Mouse (Mus musculus): Measurements from ENCODE around the gene Tspan13.

The Tspan13 gene

DNA sequence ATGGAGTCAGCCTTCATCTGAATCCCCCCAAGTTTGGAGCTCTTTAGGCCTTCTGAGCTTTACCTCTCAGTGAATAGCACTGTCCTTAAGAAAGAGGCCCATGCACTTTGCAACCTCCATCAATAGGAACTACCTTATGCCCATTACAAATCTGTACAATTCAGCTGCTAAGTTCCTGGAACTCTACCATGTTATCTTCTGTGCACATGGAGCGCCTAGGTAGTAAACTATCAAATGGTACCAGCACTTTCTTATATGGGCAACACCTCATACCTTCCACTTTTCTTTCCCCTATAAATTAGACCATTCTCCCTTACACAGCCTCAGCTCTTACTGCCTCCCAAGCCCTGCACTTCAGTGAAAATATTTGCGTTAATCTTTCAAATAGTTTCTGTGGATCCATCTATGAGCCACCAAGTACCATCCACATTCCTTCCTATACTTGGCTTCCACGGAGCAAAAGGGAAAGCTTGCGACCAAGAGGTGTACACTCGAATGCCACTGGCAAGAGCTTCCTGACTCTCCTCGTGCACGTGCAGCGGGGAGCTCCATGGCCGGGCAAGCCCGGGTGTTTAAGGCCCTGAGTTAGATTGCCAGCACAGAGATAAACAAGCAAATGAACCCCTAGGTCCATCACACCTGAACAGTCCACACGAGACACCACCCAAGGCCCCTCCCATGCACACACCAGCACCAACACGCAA, 11.5 kb downstream of the Tspan13 start:
- DNase-seq (ENCODE audit: low read depth): no peak

DNA sequence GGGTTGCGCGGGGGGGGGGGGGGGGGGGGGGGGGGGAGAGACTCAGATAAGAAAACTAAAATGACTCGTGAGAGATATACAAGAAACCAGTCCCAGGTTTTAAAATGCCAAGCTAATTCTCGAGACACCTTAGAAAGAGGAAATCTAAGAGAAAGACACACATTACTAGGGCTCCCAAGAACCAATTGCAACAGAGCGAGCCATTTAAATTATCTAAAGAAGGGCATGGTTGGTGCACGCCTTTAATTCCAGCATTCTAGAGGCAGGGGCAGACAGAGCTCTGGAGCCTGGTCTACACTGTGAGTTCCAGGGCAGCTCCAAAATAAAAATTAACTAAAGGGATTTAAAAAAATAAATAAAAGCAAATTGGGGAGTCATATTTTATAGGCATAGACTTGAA, 12.6 kb downstream of the Tspan13 start:
- DNase-seq (ENCODE audit: low read depth): no peak

DNA sequence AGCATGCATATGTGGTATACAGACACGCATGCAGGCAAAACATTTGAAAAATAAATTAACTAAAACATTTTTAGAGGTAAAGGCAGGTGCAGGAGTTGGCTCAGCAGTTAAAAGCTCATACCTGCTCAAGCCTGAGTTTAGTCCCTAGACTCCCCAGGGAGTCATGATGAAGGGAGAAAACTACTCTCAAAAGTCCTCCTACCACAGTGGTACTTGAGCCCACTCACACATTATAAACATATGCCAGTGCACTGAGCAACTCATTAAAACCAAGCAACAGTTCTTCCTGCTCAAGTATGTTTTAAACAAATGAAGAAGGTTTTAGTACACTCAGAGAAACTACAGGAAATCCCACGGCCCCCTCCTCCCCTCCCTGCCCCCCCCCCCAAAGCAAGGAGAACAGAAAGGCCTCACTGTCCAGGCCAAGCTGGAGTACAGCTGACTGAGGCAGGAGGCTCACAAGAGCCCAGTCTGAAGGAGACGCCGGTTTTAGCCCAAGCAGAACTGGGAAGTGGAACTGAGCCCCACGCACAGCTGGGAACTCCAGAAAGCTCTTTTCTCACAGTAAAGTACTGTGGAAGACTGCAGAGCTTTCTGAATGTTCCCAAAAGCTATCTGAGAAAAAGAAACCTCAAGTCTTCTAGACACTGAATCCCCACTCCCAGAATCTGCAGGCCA, 13.2 kb downstream of the Tspan13 start:
- DNase-seq (ENCODE audit: low read depth): no peak

DNA sequence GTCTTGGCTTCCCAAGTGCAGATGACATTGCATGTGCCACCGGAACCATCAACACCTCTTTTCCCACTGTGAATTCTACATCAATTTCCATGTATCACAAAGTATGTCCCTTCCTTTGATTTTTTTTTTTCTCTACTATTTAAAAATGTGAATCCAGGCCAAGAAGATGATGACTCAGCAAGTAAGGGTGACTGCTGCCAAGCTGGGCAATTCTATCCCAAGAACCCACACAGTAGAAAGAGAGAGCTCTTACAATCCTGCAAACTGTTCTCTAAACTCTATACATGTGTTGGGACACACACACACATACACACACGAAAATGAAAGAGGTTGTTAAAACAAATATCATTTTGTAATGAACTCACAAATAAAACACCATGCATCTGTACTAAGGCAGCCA, 15.1 kb downstream of the Tspan13 start:
- DNase-seq (ENCODE audit: low read depth): peak; percentile 49

DNA sequence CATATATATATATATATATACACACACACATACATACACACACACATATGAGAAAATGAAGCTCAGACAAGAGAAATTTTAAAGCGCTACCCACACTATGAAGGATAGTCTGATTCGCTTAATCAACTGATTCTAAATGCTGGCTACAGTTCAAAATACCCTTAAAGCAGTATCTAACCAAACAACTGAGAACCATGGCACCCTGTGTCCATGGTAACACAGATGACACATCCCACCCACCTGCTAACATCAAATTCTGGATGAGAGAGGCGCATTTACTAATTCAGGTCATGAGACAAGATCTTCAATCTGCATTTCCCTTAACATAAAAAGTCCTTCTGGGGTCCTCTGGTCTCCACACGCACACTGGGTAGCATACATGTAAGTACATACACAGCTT, 16.2 kb downstream of the Tspan13 start:
- DNase-seq (ENCODE audit: low read depth): no peak

DNA sequence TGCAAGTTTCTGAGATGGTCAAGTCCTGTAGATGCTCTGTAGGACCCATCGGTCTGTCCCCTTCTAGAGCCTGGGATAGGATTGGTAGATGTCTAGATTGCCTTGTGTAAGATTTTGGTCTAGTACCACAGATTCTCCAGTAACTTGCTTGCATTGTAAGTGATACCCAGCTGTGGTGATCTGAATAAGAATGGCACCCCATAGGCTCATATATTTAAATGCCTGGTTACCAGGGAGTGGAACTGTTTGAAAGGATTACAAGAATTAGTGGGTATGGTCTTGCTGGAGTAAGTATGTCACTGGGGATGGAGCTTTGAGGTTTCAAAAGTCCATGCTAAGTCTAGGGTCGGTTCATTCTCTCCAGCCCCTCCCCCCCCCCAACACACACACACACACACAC, 21.6 kb downstream of the Tspan13 start:
- no peak for DNase-seq (ENCODE audit: low read depth)

DNA sequence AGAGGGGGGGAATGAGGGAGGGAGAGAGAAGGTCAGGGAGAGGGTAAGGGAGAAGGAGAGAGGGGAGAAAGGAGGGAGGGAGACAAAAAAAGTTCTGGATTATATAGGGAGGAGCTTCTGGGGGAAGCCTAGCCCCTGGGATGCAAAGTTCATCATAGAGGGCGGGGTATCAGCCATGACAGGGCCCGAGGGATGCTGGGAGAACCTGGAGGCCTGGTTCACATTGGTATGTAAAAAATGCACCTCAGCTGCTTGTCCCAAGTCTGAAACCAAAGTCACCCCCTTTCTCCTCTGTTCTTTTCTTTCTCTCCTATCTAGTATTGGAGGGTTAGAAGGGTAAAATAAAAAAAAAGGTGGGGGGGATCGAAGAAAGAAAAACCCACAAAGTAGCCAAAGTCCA, 22.2 kb downstream of the Tspan13 start:
- no peak for DNase-seq (ENCODE audit: low read depth)

DNA sequence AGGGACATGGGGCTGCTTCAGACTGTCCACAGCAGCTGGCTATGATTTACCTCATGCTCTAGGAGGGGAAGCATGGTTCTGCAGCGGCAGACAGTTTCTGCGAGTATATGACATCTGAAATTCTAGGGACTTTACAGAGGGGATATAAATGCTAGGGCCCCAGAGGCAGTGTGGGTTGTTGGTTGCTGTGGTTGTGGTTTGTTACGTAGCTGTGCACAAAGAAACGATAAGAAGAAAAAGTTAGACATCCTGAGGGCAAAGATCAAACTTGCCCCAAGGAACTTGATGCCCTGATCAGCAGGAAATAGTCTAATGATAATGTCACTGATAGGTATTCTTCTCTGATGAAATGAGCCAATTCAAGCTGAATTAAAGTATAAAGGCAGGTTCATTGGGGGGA, 22.7 kb downstream of the Tspan13 start:
- DNase-seq (ENCODE audit: low read depth): no peak

DNA sequence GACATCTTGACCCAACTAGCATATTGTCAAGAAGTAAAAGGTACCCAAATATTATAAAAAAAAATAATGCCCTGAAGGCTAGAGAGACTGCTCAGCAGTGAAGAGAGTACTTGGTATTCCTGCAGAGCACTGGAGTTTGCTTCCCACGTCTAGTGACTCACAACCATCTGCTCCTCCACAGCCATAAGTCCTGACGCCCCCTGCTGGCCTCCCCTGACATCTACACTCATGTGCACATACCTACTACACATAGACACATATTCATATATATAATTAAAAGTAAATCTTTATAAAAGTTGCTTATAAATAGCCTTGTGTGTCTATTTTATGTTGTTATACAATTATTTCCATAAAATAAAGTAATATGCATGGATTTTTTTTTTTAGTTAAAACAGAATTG, 24.5 kb downstream of the Tspan13 start:
- no peak for DNase-seq (ENCODE audit: low read depth)

DNA sequence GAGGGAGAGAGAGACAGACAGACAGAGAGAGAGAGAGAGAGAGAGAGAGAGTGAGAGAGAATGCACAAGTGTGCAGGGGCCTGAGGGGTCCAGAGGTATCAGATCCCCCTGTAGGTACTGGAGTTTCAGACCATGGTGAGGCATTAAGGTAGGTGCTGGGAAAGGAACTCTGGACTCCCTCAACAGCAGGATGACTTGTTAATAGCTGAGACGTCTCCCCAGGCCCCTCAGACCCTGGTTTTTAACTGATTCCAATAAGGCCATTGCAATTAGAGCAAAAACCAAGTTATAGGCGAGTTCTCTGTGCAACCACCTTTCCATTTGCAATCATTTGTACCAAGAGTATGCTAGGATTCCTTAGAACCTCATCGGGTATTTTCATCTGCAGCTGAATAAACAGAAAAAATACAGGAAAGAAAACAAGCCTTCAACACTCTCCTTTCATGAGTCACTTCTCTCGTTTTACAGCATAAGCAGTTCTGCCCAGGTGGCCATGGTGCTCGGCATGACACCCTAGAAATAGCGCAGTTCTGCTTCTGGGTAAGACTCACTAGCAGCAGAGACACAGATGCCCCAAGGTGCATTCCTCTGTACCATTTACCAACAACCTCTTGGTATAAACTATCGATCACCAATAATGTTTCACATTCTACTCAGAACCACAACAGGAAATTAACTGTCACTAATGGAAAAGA, 28.9 kb downstream of the Tspan13 start:
- no peak for DNase-seq (ENCODE audit: low read depth)

DNA sequence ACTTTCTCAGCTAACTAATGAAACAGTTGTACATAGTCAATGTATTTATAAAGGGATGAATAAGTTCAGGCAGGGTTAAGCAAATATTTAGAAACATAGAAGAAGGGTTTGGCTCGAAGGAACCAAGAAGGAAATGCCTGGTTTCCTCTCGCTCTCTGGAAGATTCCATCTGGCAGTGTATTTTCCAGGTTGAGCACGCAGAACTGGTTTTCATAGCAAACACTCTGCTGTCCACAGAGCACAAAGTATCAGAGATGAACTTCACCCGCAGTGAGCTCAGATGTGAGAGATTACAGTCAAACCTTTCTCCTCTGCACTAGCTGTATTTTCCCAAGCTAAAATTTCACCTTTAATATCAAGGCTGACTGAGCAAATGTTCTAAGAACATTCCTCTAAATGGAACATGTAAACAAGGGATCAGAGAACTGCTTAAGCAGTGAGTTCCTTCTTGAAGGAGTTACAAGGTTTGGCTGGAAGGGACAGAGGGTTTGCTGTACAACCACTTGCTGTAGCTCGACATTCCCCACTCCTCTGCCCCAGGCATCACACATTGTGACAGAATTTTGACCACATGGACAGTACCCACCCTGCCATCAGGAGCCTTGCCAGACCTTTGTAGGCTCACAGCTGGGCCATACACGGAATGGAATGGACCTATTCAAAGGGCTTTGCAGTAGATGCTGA, 33.8 kb downstream of the Tspan13 start:
- DNase-seq (ENCODE audit: low read depth): no peak

DNA sequence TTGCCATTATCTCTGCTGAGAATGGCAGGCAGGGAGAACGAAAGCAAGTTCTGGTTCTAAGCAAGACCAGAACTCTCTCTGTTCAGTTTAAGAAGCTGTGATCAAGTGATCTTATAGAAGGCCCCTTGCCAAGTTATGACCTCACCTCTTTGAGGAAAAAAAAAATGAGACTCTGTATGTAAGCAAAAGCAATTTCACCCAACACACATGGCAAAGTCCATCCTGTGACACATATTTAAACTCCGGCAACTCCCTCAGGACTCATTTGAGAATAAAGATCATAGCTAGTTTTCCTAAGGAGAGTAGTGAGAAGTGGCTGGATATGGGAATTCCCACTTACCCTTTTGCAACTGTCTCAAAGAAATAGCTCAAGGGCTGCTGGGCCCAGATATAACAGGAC, 34.7 kb downstream of the Tspan13 start:
- peak; percentile 9 for DNase-seq (ENCODE audit: low read depth)

DNA sequence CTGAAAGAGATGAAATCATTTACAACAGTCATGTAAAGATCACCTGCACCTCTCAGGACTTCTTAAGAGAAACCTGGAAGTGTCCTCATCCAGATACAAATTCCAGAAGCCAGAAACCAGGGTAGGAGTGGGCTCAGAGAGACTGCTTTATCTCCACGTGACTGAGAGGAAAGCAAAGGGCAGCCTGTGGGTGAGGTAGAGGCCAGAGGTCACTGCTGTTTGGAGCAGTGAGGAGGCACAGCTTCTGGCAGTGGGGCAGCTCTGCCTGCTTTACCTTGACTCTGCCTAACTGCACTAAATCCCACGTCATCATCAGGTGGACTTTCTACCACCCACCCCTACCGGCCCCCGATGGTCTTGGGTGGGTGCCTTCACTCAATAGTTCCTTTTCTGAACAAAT, 37.6 kb downstream of the Tspan13 start:
- DNase-seq (ENCODE audit: low read depth): no peak

DNA sequence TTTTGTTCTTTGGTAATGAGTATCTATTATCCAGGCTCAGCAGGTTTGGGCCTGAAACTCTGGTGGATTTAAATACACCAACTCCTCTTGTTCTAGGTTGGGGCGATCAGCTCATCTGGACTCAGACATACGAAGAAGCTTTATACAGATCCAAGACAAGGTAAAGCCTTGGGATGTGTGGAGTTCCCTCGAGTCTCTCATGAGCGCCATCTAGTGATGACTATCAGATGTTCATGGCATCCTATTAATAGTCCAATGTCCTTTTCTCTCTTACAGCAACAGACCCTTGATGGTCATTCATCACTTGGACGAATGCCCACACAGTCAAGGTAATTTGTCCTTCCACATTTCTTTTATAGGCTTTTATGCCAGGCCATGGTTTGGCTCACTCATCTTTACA, 46.5 kb downstream of the Tspan13 start:
- DNase-seq (ENCODE audit: low read depth): peak; percentile 62

DNA sequence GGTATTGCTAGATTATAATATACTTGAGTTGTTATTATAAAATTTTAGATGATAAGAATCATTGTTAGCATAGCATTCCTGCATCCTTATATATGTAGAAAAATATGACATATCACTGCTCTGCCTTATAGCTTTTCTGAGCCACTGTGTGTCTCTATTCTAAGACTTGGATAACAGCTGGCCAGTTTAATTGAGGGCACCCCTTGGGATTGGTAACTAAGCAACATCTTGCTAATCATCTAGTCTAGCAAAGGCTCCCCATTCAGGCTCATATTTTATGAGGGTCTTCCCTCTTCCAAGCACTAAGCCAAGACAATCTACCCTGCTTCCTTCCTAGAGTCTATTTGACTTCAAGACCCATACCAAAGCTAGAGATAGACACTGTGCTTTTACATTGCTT, 48.2 kb downstream of the Tspan13 start:
- DNase-seq (ENCODE audit: low read depth): no peak

DNA sequence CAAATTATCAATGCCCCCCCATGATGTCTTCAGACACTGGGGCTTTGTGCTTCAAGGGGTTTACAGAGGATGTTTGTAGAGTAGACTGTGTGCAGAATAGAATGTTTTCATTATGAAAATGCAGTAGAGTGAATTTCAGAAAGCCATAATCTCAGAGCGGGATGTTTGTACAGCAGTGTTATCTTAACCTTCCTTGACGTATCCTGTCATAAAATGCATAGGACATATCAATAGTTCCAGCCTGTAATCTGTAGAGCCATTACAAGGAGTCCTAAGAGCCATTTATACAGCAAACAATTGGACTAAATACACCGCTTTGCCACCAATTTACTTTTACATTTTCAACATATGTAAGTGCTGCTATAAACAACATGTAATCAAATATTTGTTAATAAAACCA, 48.7 kb downstream of the Tspan13 start:
- no peak for DNase-seq (ENCODE audit: low read depth)

DNA sequence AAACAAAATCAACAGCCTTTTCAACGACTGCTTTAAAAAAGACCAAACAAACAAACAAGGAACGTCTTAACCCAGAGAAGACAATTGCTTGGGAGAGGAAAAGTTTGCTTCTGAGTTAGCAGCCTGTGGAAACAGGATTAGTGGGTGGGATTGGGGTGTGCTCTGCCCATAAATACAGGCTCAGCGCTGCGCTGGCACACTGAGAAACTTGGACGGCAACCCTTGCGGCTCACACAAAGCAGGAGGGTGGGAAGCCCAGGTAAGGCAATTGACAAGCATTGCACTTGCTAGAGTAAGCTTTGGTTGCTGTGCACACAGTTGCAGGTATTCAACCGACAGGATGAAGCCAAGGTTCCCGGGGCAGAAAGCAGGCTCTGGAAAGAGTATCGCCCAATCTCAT, 49.6 kb downstream of the Tspan13 start, which contains the start of gene Agr2:
Gene Agr2 (plus strand): TSS at position 197 of the 400 bp plus-strand sequence.
- no peak for DNase-seq (ENCODE audit: low read depth)

DNA sequence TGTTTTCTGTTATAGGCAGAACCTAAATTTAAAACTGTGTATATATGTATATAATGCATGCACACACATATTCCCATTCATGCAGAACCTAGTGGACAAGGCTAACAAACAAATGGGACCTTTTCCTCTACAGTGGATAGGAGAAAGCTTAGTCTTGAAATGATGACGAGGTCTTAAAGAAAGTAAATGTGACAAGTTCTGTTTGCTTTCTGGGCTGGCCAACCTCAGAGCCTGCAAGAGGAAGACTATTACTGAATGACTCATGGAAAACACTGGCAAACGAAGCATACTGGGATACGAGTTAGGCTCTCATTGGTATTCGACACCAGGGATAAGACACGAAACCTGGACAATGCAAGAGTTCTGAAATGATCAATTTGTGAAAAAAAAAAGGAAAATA, 57.6 kb downstream of the Tspan13 start:
- DNase-seq (ENCODE audit: low read depth): no peak

DNA sequence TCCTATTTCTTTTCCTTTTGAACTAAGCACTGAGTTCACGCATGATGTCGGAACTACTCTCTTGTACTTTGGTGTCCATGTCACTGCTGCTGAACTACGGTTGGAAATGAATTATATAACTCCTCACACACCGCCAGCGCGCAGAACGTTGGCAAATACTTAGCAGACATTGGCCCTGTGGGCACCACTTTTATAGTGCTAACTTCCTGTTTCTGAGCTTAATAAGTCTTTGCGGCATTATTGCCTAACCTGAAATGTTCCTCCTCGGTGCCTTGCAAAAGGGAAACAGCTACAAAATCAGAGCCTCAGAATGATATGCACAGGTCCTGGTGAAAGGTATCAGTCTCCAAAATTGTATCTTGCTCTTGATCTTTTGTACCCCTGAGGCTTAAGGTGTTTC, 58.8 kb downstream of the Tspan13 start:
- no peak for DNase-seq (ENCODE audit: low read depth)

DNA sequence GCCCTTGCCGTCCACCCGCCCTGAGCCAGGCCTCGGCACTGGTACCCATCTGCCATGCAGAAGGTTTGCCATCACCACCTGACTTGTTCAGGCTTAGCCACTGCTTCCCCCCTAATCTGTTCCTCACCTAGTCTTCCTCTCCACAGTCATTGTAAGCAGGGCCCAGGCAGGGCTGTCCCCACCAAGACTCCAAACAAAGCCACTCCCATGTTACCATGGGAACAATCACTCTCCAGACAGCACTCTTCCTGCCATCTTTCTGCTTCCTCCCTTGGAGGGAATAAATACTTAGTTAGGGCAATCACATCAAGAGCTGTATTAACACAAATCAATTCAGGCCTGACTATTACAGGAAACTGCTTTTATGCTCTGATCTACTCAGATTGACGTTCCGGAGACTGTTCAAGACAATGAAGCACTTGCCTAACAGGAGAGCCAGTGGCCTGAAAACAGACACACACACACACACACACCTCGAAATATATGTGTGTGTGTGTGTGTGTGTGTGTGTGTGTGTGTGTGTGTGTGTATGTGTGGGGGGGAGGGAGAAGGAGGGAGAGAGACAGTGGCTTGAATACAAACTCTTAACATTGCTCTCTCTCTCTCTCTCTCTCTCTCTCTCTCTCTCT, 60.5 kb downstream of the Tspan13 start:
- no peak for DNase-seq (ENCODE audit: low read depth)

DNA sequence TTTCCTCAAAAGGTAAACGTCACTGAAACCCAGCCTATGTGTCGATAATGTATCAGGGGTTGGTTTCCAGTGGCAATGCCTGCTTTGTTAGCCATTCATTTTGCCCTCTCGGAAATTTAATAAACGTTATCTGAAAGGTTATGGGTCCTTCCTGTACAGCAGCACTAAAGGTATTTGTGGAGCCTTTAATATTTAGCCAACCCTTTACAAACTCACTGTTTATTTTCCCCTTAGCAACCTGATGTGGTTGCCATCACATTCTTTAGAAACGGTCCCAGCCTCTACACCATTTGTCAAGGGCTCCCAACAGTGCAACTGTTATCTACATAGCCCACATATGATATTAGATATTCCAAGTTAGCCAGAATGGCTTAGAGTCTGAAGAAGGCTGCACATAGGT, 62.7 kb downstream of the Tspan13 start:
- DNase-seq (ENCODE audit: low read depth): no peak

DNA sequence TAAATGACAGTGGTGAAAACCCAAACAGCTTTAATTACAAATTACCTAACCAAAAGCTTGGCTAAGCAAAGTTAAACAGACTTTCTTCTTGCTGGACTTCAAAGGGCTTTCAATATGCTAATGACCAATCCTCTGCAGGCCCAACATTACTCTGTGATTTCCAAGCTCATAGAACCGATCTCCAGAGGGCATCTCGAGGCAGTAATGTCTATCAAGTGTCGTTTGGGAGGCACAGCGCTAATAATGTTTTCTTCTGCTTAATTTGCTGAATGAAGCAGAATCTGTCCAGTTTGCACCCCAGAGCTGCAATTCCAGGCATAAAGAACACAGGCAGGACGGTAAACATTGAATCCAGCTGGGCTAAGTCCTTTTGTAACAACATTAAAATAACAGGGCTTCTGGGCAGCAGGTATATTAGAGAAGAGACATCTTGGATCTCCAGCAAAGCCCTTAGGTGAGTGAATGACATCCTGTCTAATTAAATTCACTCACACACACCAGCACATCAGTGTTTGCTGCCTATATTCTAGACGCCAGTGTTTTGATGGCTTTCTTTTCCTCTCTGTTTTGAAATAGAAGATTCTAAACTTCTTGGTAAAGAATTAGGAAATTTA, 64.6 kb downstream of the Tspan13 start:
- DNase-seq (ENCODE audit: low read depth): no peak

Measured in NIH3T3 (cell line).